Mouse (Mus musculus) erythroblast, embryonic 14.5 days (primary cell): Measurements from ENCODE around the gene Olfr1500. TPM values are rescaled to one million over a fixed set of nuclear protein-coding genes. Genes with fewer than 3 reads are reported as not detected.
"Not testable (repeated sequence)": the region's sequence is repeated elsewhere in the genome, so short reads cannot be mapped to it uniquely, and the experiment has no call there.

ENCODE experiments used
- H3K27me3 ChIP-seq: 2 replicates; pipeline ENCODE4 v1.6.1; 2012; ENCODE audit warnings: inconsistent platforms; ENCODE audit not compliant: control insufficient read depth
- H3K36me3 ChIP-seq: 2 replicates; pipeline ENCODE4 v1.6.1; 2012; ENCODE audit warnings: mild to moderate bottlenecking, inconsistent platforms; ENCODE audit not compliant: control insufficient read depth
- H3K4me1 ChIP-seq: 2 replicates; pipeline ENCODE4 v1.6.1; 2012; ENCODE audit warnings: inconsistent platforms; ENCODE audit not compliant: control insufficient read depth
- H3K4me3 ChIP-seq: replicated peaks from 2 replicates; pipeline ENCODE3; 2012; ENCODE audit warnings: moderate library complexity, mild to moderate bottlenecking, inconsistent platforms
- H3K9me3 ChIP-seq: 2 replicates; pipeline ENCODE4 v1.6.1; 2012; ENCODE audit warnings: low read length, inconsistent platforms, mixed read lengths; ENCODE audit not compliant: control insufficient read depth
- GATA1 ChIP-seq: IDR thresholded peaks from 2 replicates; pipeline ENCODE4 v1.6.1; 2012; ENCODE audit warnings: low read length, inconsistent platforms, mixed read lengths
- TAL1 ChIP-seq: IDR thresholded peaks from 3 replicates; pipeline ENCODE4 v1.6.1; 2012; ENCODE audit warnings: low read length, inconsistent platforms, mixed read lengths
- polyA plus RNA-seq: library from polyadenylated mRNA; stranded (reverse); fragments of >175 nt; gene quantifications from 2 replicates; pipeline ENCODE4 v1.2.3, GENCODE M21; 2012

Gene Olfr1500
- polyA plus RNA-seq = not detected in 2 replicates

GRCm38 (mm10) chr19:13830388-13830787 lies at the start of gene Olfr1500:
Olfr1500 (minus strand) TSS chr19:13830488.
- no peaks in the 10 kb centered on the region for H3K4me1 ChIP-seq
- H3K9me3 ChIP-seq = no peaks in the 10 kb centered on the region
- no peaks in the 10 kb centered on the region for H3K27me3 ChIP-seq
- TF ChIP-seq TAL1 = no peak
- no peak for TF ChIP-seq GATA1
- H3K4me3 ChIP-seq = no peak within 1 kb of the TSS
- H3K36me3 ChIP-seq = no peaks in the 10 kb centered on the region

- Histone ChIP-seq H3K4me3 (no peak within 1 kb of the TSS), H3K9me3 (no peaks in the 10 kb centered on the region), H3K4me1 (no peaks in the 10 kb centered on the region), H3K27me3 (no peaks in the 10 kb centered on the region), H3K36me3 (no peaks in the 10 kb centered on the region)
- TF ChIP-seq TAL1 (no peak), GATA1 (no peak)
Measured at GRCm38 (mm10) chr19:13861495-13861894, 31.2 kb upstream of the Olfr1500 start, which contains the start of gene Olfr1502. Olfr1502 (plus strand) TSS chr19:13861795.

GRCm38 (mm10) chr19:13850592-13850991 lies 20.3 kb upstream of the Olfr1500 start, which contains the start of gene Olfr1501:
Olfr1501 (minus strand) TSS chr19:13850692.
- not testable (repeated sequence) for H3K27me3 ChIP-seq, H3K4me3 ChIP-seq, H3K36me3 ChIP-seq, H3K9me3 ChIP-seq, H3K4me1 ChIP-seq

DNA sequence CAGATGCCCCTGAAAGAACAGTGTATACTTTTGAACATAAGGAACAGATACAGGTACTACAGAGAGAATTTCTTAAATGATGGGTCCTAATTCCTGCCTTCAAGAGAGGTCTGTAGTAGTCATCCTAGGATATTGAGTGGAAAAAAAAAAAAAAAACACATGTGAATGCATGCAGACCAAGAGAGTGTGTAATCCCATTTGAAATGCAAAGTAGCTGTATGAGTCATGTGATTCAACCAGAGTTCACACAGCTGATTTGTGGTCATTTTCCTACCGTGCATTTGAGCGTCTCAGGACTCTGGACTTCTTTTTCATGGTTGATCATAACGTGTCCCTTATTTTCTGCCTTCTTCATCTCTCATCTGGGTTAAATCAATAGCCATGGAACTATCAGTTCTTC lies 1.8 kb downstream of the Olfr1500 start:
- Histone ChIP-seq H3K27me3 (no peaks in the 10 kb centered on the region), H3K4me1 (no peaks in the 10 kb centered on the region), H3K36me3 (no peaks in the 10 kb centered on the region), H3K4me3 (no peak overlapping the region), H3K9me3 (no peaks in the 10 kb centered on the region)
- no peak for TF ChIP-seq TAL1
- no peak for TF ChIP-seq GATA1

DNA sequence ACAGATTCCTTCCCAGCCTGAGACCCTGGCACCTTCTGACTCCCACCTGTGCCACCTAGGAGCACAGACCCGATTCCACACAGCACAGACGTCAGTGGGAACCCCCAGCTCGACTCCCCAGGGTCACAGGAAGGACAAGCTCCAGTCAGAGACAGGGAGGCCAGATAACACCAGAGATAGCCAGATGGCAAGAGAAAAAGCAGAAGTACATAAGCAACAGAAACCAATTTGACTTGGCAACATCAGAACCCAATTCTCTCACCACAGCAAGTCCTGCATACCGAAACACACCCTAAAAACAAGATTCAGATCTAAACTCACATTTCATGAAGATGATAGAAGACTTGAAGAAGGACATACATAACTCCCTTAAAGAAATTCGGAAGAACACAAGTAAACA lies 9.4 kb downstream of the Olfr1500 start:
- TF ChIP-seq TAL1 = no peak
- Histone ChIP-seq H3K36me3 (no peaks in the 10 kb centered on the region), H3K27me3 (no peaks in the 10 kb centered on the region), H3K4me1 (no peaks in the 10 kb centered on the region), H3K4me3 (no peak overlapping the region), H3K9me3 (no peaks in the 10 kb centered on the region)

GRCm38 (mm10) chr19:13819347-13819746 lies 10.9 kb downstream of the Olfr1500 start, which contains the start of gene Olfr1499:
Olfr1499 (minus strand) TSS chr19:13819447.
- Histone ChIP-seq H3K27me3 (no peaks in the 10 kb centered on the region), H3K4me3 (no peak within 1 kb of the TSS), H3K9me3 (no peaks in the 10 kb centered on the region), H3K36me3 (no peaks in the 10 kb centered on the region), H3K4me1 (no peaks in the 10 kb centered on the region)
- TF ChIP-seq GATA1 (no peak), TAL1 (no peak)

DNA sequence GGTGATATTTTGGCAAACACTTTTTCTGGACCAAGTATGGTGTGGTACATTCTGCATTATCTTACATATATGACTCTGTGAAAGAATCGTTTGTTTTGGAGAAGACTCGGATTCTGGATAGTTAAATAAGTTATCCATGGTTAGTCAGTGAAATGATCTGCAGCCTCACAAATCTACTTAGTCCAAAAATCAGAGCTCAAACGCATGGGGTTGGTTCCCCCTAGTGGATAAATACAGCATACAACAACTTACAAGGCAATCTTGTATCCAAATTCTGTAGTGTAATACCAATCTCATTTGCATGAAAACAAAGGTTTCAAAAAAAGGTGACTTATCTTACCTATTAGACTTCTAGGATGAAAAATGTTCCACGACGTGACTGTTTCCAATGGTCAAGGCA lies 11.5 kb downstream of the Olfr1500 start:
- no peaks in the 10 kb centered on the region for H3K36me3 ChIP-seq
- no peaks in the 10 kb centered on the region for H3K4me1 ChIP-seq
- TF ChIP-seq TAL1 = no peak
- no peak for TF ChIP-seq GATA1
- no peaks in the 10 kb centered on the region for H3K27me3 ChIP-seq
- H3K9me3 ChIP-seq = no peaks in the 10 kb centered on the region
- no peak overlapping the region for H3K4me3 ChIP-seq

GRCm38 (mm10) chr19:13812823-13813222 lies 17.5 kb downstream of the Olfr1500 start:
- no peak for TF ChIP-seq GATA1
- no peak for TF ChIP-seq TAL1
- Histone ChIP-seq H3K4me3 (no peak overlapping the region), H3K27me3 (no peaks in the 10 kb centered on the region), H3K36me3 (no peaks in the 10 kb centered on the region), H3K9me3 (no peaks in the 10 kb centered on the region), H3K4me1 (no peaks in the 10 kb centered on the region)

DNA sequence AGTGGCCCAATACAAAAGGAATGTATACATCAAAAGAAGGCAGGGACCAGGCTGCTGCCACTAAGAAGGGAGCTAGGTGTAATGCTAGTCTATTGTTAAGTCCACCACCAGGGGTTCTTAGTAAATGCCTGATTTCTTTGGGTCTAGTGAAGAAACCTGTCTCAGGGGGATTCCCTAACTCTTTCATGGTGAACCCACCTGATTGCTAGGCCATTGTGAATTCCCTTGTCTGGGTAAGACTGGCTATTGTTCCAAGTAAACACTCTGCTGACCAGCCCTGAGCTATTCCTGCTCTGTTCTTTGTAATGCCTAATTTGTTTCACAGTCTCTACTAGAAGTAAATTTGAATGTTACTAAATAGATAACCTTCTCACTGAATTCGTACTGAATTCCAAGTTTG lies 24.8 kb downstream of the Olfr1500 start:
- H3K36me3 ChIP-seq, H3K4me1 ChIP-seq, H3K27me3 ChIP-seq, H3K4me3 ChIP-seq, H3K9me3 ChIP-seq: not testable (repeated sequence)

DNA sequence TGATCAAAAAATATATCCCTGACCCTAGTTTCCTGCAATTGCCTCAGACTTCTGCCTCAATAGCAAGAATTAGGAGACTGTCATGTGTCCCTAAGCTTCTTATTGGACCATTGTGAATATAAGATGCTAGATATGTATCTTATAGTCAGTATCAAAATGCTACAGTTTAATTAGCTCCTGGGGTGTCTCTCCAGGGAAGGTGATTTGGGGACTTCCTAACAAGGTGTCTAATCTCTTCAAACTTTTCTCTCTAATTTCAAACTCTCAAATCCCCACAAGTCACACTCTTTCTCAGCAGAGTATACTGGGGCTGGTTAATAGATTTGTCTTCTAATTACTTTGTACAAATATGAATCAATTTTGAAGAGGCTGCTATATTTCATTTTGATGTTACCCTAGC lies 32.2 kb downstream of the Olfr1500 start, which contains the start of gene Olfr1497:
Olfr1497 (minus strand) TSS at position 101 of the 400 bp plus-strand sequence.
- H3K4me3 ChIP-seq = no peak within 1 kb of the TSS
- H3K36me3 ChIP-seq = no peaks in the 10 kb centered on the region
- no peaks in the 10 kb centered on the region for H3K27me3 ChIP-seq
- no peaks in the 10 kb centered on the region for H3K4me1 ChIP-seq
- no peak for TF ChIP-seq TAL1
- TF ChIP-seq GATA1 = no peak
- peaks cover 2% of the 10 kb centered on the region; the same call in 1 of the 2 replicates for H3K9me3 ChIP-seq
